Mouse (Mus musculus): ENCODE data around the gene Srr.

The Srr gene

GRCm38 (mm10) chr11:74925577-74926387, at the start of gene Srr, which contains the start of gene Smg6:
Gene Srr, minus strand, starts transcription at chr11:74925948.
Gene Smg6, plus strand, starts transcription at chr11:74925823.
- peak; percentile 83 for DNase-seq (ENCODE audit: low spot score)

DNA sequence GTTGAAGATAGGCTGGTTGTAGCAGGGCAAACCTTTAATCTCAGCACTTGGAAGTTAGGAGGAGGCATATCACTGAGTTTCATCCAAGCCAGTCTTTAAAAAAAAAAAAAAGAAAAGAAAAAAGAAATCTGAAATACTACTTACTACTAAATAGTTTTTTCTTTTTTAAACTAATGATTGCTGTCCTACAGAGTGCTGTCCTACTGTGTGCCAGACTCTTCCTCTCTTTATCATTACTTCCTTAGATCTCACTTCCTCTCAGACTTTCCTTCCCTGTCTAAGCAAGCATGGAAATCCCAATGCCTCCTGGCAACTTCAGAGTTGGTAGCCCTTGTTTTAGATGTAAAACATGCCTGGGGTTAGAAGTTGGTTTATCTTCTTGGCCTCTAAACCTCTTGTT, 48.9 kb upstream of the Srr start:
- DNase-seq (ENCODE audit: low spot score): no peak

DNA sequence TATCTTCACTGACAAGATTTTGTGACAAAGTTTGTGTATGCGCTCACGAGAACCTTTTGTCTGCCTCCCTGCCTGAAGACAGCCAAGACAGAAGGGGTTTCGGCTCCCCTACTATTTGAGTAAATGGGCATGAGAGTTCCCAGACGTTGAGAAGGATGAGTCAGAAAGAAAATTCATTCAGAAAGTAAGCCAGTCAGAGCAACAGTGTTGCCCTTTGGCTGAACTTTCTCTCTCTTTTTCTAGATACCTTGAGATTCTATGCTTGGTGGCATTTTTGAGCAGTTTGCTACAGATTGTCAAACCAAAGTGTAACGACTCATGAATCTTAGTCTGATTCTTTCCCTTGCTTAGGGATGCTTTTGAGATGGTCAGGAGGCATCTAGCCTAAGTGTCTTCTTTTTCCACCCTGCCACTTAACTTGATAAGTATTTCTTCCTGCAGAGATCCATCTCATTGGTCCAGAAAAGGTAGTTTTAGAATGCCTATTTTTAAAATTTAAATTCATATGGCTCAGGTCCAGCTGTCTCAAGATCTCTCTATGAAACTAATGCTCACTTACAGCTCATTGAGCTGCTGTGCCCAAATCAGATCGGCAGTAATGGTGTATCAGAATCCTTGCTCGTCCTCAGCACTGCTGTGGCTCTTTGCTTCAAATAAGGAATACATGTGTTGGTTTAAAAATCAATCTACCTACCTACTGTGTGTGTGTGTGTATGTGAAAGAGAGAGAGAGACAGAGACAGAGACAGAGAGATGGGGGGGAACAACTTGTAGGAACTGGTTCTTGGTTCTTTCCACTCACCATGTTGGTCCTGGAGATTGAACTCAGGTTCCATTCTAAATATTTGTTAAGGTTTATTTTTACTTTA, 47.8 kb upstream of the Srr start:
- DNase-seq (ENCODE audit: low spot score): no peak

- no peak for DNase-seq (ENCODE audit: low spot score)
Observed at GRCm38 (mm10) chr11:74965516-74965915, 39.8 kb upstream of the Srr start.

GRCm38 (mm10) chr11:74962846-74963407, 37.2 kb upstream of the Srr start:
- DNase-seq (ENCODE audit: low spot score): no peak

GRCm38 (mm10) chr11:74961953-74962352, 36.2 kb upstream of the Srr start:
- no peak for DNase-seq (ENCODE audit: low spot score)

- no peak for DNase-seq (ENCODE audit: low spot score)
Observed at GRCm38 (mm10) chr11:74960031-74960551, 34.3 kb upstream of the Srr start.

- DNase-seq (ENCODE audit: low spot score): no peak
Observed at GRCm38 (mm10) chr11:74959501-74959900, 33.8 kb upstream of the Srr start.

DNA sequence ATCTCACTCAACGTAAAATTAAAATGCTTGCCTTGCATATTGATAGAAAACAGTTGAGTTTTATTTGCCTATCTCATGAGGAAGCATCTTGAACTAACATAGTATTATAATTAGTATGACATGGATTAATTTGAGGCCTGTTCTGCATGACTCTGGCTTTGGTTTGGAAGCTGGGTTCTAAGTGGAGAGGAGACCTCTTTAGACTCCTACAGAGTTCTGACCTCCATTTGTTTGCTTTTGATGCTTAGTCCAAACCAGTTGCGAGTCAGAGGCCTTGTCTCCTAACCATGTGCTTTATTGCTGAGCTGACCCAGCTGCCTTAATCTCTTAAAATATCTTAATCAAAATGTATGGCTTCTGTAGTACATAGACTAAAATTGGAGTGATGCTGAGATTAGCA, 31.9 kb upstream of the Srr start:
- DNase-seq (ENCODE audit: low spot score): no peak

- no peak for DNase-seq (ENCODE audit: low spot score)
Observed at GRCm38 (mm10) chr11:74956006-74956405, 30.3 kb upstream of the Srr start.

DNA sequence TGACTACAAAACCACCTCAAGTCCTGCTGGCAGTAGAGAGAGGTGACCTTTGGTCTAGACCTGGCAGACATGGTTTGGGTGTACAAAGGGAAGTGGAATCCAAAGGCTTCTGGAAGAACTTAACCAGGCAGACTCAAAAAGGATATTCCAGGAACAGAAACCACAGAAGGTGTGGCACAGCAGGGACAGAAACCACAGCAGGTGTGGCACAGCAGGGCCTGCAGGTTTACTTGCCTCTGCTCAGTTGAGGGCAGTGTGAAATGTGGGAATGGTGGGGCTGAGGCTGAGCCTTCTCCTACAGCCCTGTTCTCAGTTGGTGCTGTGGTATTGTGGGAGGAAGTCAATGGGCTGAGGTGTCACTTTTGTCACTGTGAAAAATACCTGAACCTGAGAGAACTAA, 29.2 kb upstream of the Srr start:
- no peak for DNase-seq (ENCODE audit: low spot score)

- DNase-seq (ENCODE audit: low spot score): no peak
Observed at GRCm38 (mm10) chr11:74946348-74946747, 20.6 kb upstream of the Srr start.

DNA sequence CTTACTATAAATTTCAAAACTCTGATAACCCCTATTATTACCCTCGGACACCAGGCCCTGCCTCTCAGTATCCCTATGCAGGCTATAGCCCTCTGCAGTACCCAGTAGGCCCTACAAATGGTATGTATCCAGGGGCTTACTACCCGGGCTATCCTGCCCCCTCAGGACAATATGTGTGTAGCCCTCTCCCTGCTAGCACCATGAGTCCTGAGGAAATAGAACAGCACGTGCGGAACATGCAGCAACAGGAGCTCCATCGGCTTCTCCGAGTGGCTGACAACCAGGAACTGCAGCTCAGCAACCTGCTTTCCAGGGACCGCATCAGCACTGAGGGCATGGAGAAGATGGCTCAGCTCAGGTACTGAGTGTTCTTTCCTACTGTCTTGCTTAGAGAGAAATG, 4.6 kb upstream of the Srr start:
- no peak for DNase-seq (ENCODE audit: low spot score)

DNA sequence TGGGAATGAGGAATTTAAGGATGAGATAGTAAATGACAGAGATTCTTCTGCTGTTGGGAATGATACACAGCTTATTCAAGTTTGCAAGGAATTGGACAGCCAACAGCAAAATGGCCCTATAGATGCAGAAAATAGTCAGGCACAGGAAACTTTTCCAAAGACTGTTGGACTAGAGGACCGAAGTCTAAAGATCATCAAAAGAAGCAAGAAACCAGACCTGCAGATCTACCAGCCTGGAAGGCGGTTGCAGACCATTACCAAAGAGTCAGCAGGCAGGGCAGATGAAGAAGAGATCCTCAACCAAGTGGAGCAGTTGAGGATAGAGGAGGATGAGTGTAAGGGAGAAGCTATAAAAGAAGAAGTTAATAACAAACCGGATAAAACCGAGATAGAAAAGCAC, 3.4 kb upstream of the Srr start:
- DNase-seq (ENCODE audit: low spot score): no peak

- no peak for DNase-seq (ENCODE audit: low spot score)
Observed at GRCm38 (mm10) chr11:74927236-74927725, 1.5 kb upstream of the Srr start.

DNA sequence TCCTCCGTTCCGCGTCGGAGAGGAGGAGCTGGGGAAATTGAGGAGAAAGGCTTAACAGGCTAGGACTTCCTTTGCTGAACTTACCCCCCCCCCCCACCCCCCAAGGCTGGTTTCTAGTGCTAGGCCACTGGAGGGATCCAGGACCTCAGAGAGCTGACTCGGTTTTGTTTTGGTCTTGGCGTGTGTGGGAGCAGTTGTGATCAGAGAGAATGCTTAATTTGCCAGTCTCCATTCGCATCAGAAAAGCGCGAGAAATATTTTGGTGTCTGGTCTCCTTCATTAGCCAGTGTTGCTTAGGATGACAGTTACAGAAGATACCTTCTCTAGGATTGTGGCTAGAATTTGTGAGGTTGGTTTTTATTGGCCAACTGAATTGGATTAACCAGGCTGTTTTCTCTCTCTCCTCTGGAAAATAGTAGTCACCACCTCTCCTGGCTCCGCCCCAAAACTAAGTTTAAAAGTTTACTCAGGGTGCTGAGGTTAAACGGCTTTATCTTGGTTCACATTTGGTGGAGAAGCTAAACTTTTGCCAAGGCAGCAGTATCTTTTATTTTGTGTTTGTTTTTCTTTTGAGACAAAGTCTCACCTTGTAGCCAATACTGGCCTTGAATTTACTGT, 749 bp upstream of the Srr start:
- DNase-seq (ENCODE audit: low spot score): no peak

- no peak for DNase-seq (ENCODE audit: low spot score)
Observed at GRCm38 (mm10) chr11:74924149-74924548, 1.6 kb downstream of the Srr start.

DNA sequence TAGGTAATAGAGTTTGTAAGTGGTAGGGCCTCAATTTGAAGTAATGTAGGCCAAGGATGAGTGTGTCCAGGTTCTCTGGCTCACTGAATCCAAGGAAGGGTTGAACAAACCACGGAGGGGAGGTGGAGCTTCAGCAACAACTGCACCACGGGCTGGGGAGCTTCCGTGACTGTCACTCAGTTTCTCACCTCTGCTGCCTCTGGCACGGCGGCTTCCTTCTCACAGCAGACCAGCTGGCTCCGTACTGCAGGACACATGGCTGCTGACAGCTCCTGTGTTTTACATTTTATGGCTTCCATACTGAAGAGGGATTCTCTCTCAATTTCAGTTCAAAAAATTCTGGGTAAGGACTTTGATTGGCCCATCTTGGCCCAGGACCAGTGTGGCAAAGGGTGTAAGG, 6.5 kb downstream of the Srr start:
- DNase-seq (ENCODE audit: low spot score): no peak

DNA sequence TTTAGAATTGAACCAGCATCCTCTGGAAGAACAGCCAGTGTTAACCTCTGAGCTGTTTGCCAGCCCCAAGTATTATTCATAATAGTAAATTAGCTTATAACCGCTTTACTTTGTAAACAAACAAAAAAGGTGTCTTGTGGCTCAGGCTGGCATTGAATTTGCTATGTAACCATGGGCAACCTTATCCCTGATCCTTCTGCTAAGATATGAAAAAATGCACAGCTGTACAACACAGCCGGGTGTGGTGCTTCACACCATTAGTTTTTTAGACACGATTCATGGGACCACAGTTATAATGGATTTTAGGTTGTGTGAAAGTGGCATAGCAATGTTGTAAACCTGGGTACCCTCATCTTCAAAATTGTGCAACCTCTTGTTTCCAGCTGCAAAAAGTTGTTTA, 13.3 kb downstream of the Srr start:
- DNase-seq (ENCODE audit: low spot score): no peak

DNA sequence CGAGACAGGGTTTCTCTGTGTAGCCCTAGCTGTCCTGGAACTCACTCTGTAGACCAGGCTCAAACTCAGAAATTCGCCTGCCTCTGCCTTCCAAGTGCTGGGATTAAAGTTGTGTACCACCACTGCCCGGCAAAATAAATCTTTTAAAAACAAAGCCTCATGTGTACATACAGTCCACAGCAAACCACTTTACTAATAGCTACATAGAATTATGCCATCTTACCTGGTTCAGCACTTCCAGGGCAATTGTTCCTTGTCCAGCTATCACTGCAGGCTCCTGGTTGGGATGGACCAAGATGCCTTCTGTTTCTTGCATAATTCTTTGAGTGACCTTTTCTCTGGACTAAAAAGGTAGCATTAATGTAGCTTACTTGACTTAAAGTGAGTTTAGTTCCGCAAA, 15.8 kb downstream of the Srr start:
- no peak for DNase-seq (ENCODE audit: low spot score)

GRCm38 (mm10) chr11:74908618-74909399, 16.9 kb downstream of the Srr start:
- DNase-seq (ENCODE audit: low spot score): no peak
